ENCODE assay signal across 18 mouse cellular contexts in genomic region chr12:113134502-113134901, GRCm38 (mm10). TPM values are rescaled to one million over a fixed set of nuclear protein-coding genes. Genes with fewer than 3 reads are reported as not detected.
"Had no signal": no experiment of that assay in that cellular context is flagged by ENCODE, and none has a peak within 500 bp of the region (broad histone marks: within the 10 kb centered on the region; RNA-seq: fewer than 3 reads in every experiment).

No protein-coding gene starts in this region.

- H3K9ac ChIP-seq: kidney, embryonic 15.5 days; liver, embryonic 13.5 days; midbrain, embryonic 12.5 days; midbrain, embryonic 15.5 days; neural tube, embryonic 12.5 days; neural tube, embryonic 15.5 days had no signal

- ATAC-seq: midbrain, embryonic 15.5 days had no signal

- DNase-seq: kidney, postnatal 10 days; kidney, postnatal 36 days; layer of hippocampus, postnatal 36 days; liver, embryonic 13.5 days; lung, adult 2 months; right cerebral cortex, adult 18-20 months; right cerebral cortex, postnatal 14 days; right cerebral cortex, postnatal 4 days; thymus, adult 18-20 months; thymus, postnatal 36 days had no signal

- H3K9me3 ChIP-seq: kidney, embryonic 15.5 days; liver, embryonic 13.5 days; midbrain, embryonic 12.5 days; midbrain, embryonic 15.5 days; neural tube, embryonic 12.5 days; neural tube, embryonic 15.5 days had no signal

- H3K27ac ChIP-seq: kidney, embryonic 15.5 days; liver, embryonic 13.5 days; macrophage; midbrain, embryonic 12.5 days; midbrain, embryonic 15.5 days; neural tube, embryonic 12.5 days; neural tube, embryonic 15.5 days had no signal

- H3K27me3 ChIP-seq: kidney, embryonic 15.5 days; liver, embryonic 13.5 days; midbrain, embryonic 12.5 days; midbrain, embryonic 15.5 days; neural tube, embryonic 12.5 days; neural tube, embryonic 15.5 days had no signal

- H3K4me3 ChIP-seq: kidney, embryonic 15.5 days; left cerebral cortex, adult 2 months; liver, embryonic 13.5 days; midbrain, embryonic 12.5 days; midbrain, embryonic 15.5 days; neural tube, embryonic 12.5 days; neural tube, embryonic 15.5 days had no signal

- H3K4me2 ChIP-seq: kidney, embryonic 15.5 days; liver, embryonic 13.5 days; midbrain, embryonic 12.5 days; midbrain, embryonic 15.5 days; neural tube, embryonic 12.5 days; neural tube, embryonic 15.5 days had no signal

RNA-seq across cellular contexts. Expression of gene Tmem121, which starts 51.2 kb away (rescaled TPM):
- total RNA-seq: liver, adult 2 months had no signal
- polyA plus RNA-seq: liver, adult 2 months; macrophage had no signal
